Mouse (Mus musculus) E14TG2a.4 (cell line): ENCODE measurements around the gene Ddx51.

Experiments used
- CTCF ChIP-seq: conservative IDR thresholded peaks from 2 replicates; pipeline ENCODE4 v1.5.1; 2014; ENCODE audit warnings: low read length
- NANOG ChIP-seq: IDR thresholded peaks from 2 replicates; pipeline ENCODE4 v1.6.1; 2014; ENCODE audit warnings: borderline replicate concordance, low read length, mixed read lengths
- POU5F1 ChIP-seq: IDR thresholded peaks from 2 replicates; pipeline ENCODE4 v1.6.1; 2014; ENCODE audit warnings: low read length, borderline replicate concordance

- no peak for TF ChIP-seq CTCF
- TF ChIP-seq NANOG = no peak
- TF ChIP-seq POU5F1 = no peak
These were observed 45.5 kb upstream of the Ddx51 start for GRCm38 (mm10) chr5:110607767-110608166.
